ENCODE assay signal across 8 mouse cellular contexts in the genomic region with DNA sequence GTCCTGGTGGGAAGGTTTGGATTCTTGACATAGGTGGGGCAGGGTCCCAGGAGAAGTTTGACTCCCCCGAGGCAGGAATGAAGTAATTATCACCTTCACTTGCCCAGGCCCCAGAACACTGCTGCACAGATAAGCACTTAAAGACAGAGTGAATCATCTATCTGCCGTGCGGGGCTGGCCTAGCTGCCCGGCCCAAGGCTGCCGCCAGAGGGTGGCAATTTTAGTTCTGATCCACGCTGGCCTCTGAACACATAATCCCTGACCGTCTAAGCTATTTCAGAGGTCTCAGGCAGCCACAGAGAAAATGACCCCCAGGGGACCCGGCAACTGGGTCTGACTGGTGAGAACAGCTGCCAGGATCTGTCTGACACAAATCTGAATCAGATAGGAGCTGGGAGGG. TPM values are rescaled to one million over a fixed set of nuclear protein-coding genes. Genes with fewer than 3 reads are reported as not detected.
DNase-seq lines count a peak whose midpoint lies in the region; ATAC-seq and TF ChIP-seq lines count a peak whose summit lies in the region.

No protein-coding gene starts in this region.

- peaks cover 17% of the 10 kb centered on the region; the same call in 1 of the 2 replicates for H3K36me3 ChIP-seq in intestine, postnatal 0 days (ENCODE audit: control insufficient read depth, insufficient read depth)
- peaks cover 10% of the 10 kb centered on the region for H3K36me3 ChIP-seq in forebrain, embryonic 16.5 days (ENCODE audit: control insufficient read depth, insufficient read depth)

- H3K9ac ChIP-seq in intestine, postnatal 0 days (ENCODE audit: low read depth, low read length) = peak overlapping the region; percentile 7; the same call in 1 of the 2 replicates
- H3K9ac ChIP-seq in forebrain, embryonic 16.5 days (replicated peaks; ENCODE audit: low read depth, low read length) = no peak overlapping the region

- 18% methylated on average over 8 of the region's 8 CpGs for WGBS in intestine, postnatal 0 days
- WGBS in forebrain, embryonic 16.5 days = 74% methylated on average over 8 of the region's 8 CpGs

- ATAC-seq in intestine, postnatal 0 days = peak; percentile 68
- no peak for ATAC-seq in forebrain, embryonic 16.5 days

- H3K27me3 ChIP-seq in intestine, postnatal 0 days (replicated peaks; ENCODE audit: control insufficient read depth, insufficient read depth, low read length) = no peaks in the 10 kb centered on the region
- H3K27me3 ChIP-seq in forebrain, embryonic 16.5 days (replicated peaks; ENCODE audit: control insufficient read depth, insufficient read depth, low read length) = no peaks in the 10 kb centered on the region

- DNase-seq in urinary bladder, postnatal 14 days (ENCODE audit: low spot score) = peak; percentile 53
- DNase-seq in urinary bladder, postnatal 4 days (ENCODE audit: low spot score in 2 of 2) = no peak
- peak; percentile 44 for DNase-seq in gastrocnemius, postnatal 10 days
- DNase-seq in lung, postnatal 10 days = peak; percentile 33
- no peak for DNase-seq in T-cell, adult 2 months (ENCODE audit: low spot score)
- DNase-seq in spleen, postnatal 4 days (ENCODE audit: low spot score in 2 of 2) = no peak

- no peak overlapping the region for H3K4me3 ChIP-seq in intestine, postnatal 0 days (ENCODE audit: low read depth, low read length)
- no peak overlapping the region for H3K4me3 ChIP-seq in forebrain, embryonic 16.5 days (replicated peaks; ENCODE audit: low read length)

- peak overlapping the region; percentile 44 for H3K4me2 ChIP-seq in intestine, postnatal 0 days (replicated peaks; ENCODE audit: low read depth)
- H3K4me2 ChIP-seq in forebrain, embryonic 16.5 days (ENCODE audit: low read length) = no peak overlapping the region

- H3K9me3 ChIP-seq in intestine, postnatal 0 days (ENCODE audit: control insufficient read depth) = no peaks in the 10 kb centered on the region
- no peaks in the 10 kb centered on the region for H3K9me3 ChIP-seq in forebrain, embryonic 16.5 days (ENCODE audit: control insufficient read depth, low read length)

- TF ChIP-seq CTCF in intestine, postnatal 0 days (IDR thresholded peaks at IDR 0.05; ENCODE audit: low read depth) = peak; percentile 62

- no peaks in the 10 kb centered on the region for H3K4me1 ChIP-seq in intestine, postnatal 0 days (replicated peaks; ENCODE audit: control insufficient read depth, insufficient read depth, low read length)
- peaks cover 26% of the 10 kb centered on the region for H3K4me1 ChIP-seq in forebrain, embryonic 16.5 days (replicated peaks; ENCODE audit: control insufficient read depth, insufficient read depth, low read length)

- peak overlapping the region; percentile 79 for H3K27ac ChIP-seq in intestine, postnatal 0 days (ENCODE audit: low read depth, low read length)
- H3K27ac ChIP-seq in forebrain, embryonic 16.5 days (ENCODE audit: low read length) = no peak overlapping the region

RNA-seq across cellular contexts. Expression of gene Gga2, which starts 5.9 kb away (rescaled TPM):
- 10 to 100 TPM; 21.3 to 27.3 TPM for total RNA-seq in gastrocnemius, postnatal 10 days (2021)
- 59.9 and 71.1 TPM in 2 replicates for polyA plus RNA-seq in intestine, postnatal 0 days (2015; fragmentation: Nextera tagmentation; extraction: Ambion mirVana)
- polyA plus RNA-seq in forebrain, embryonic 16.5 days (2015; fragmentation: Nextera tagmentation; extraction: Ambion mirVana) = 67.0 and 69.0 TPM in 2 replicates

RNA-seq across cellular contexts. Expression of gene Cog7, which starts 33.6 kb away (rescaled TPM):
- 1 to 10 TPM; 8.2 to 9.9 TPM for total RNA-seq in gastrocnemius, postnatal 10 days (2021)
- polyA plus RNA-seq in intestine, postnatal 0 days (2015; fragmentation: Nextera tagmentation; extraction: Ambion mirVana) = 6.3 and 7.6 TPM in 2 replicates
- 19.8 and 25.9 TPM in 2 replicates for polyA plus RNA-seq in forebrain, embryonic 16.5 days (2015; fragmentation: Nextera tagmentation; extraction: Ambion mirVana)

RNA-seq across cellular contexts. Expression of gene Ubfd1, which starts 51.9 kb away (rescaled TPM):
- total RNA-seq in gastrocnemius, postnatal 10 days (2021) = 10 to 100 TPM; 33.3 to 35.5 TPM
- 26.3 and 29.3 TPM in 2 replicates for polyA plus RNA-seq in intestine, postnatal 0 days (2015; fragmentation: Nextera tagmentation; extraction: Ambion mirVana)
- polyA plus RNA-seq in forebrain, embryonic 16.5 days (2015; fragmentation: Nextera tagmentation; extraction: Ambion mirVana) = 63.8 and 65.6 TPM in 2 replicates

RNA-seq across cellular contexts. Expression of gene Ears2, which starts 52.0 kb away (rescaled TPM):
- total RNA-seq in gastrocnemius, postnatal 10 days (2021) = 10 to 100 TPM; 11.0 to 11.9 TPM
- 7.1 and 8.0 TPM in 2 replicates for polyA plus RNA-seq in intestine, postnatal 0 days (2015; fragmentation: Nextera tagmentation; extraction: Ambion mirVana)
- 10.9 and 12.1 TPM in 2 replicates for polyA plus RNA-seq in forebrain, embryonic 16.5 days (2015; fragmentation: Nextera tagmentation; extraction: Ambion mirVana)

Comparison
In these comparisons a context has a peak if more than half of its experiments do, and no peak if none do; other contexts are left out.
1. DNase-seq: peak in urinary bladder, postnatal 14 days (single experiment), gastrocnemius, postnatal 10 days (single experiment) and lung, postnatal 10 days (single experiment); none in urinary bladder, postnatal 4 days (0 of 2), T-cell, adult 2 months (single experiment) and spleen, postnatal 4 days (0 of 2).